ENCODE assay signal across 8 mouse cellular contexts in genomic region chr17:64603134-64603533, GRCm38 (mm10). TPM values are rescaled to one million over a fixed set of nuclear protein-coding genes. Genes with fewer than 3 reads are reported as not detected.
DNase-seq lines count a peak whose midpoint lies in the region; ATAC-seq and TF ChIP-seq lines count a peak whose summit lies in the region.

No protein-coding gene starts in this region.

- H3K27me3 ChIP-seq in heart, embryonic 13.5 days (replicated peaks): no peaks in the 10 kb centered on the region
- H3K27me3 ChIP-seq in MEL (ENCODE audit: control insufficient read depth in 1 of 2, insufficient read depth in 2 of 2, low read length in 2 of 2): no peaks in the 10 kb centered on the region
- no peaks in the 10 kb centered on the region for H3K27me3 ChIP-seq in heart, embryonic 15.5 days

- peak overlapping the region; percentile 91 for H3K4me3 ChIP-seq in heart, embryonic 13.5 days
- H3K4me3 ChIP-seq in MEL (ENCODE audit: control insufficient read depth in 1 of 2, insufficient read depth in 1 of 2, low read depth in 2 of 2, low read length in 2 of 2) (peak overlapping the region in 1 of 2 experiments; percentile 12; a peak in 2 of 4 replicates), macrophage (ENCODE audit: inconsistent target) (peak overlapping the region; percentile 62; the same call in 1 of the 2 replicates)
- peak overlapping the region; percentile 87 for H3K4me3 ChIP-seq in heart, embryonic 15.5 days

- H3K27ac ChIP-seq in heart, embryonic 13.5 days (replicated peaks): no peak overlapping the region
- H3K27ac ChIP-seq in MEL (ENCODE audit: control insufficient read depth, low read depth, low read length) (no peak overlapping the region), macrophage (no peak overlapping the region)
- no peak overlapping the region for H3K27ac ChIP-seq in heart, embryonic 15.5 days

- WGBS in heart, embryonic 13.5 days: 72% methylated on average over 9 of the region's 9 CpGs
- 76% methylated on average over 9 of the region's 9 CpGs for WGBS in heart, embryonic 15.5 days
- WGBS in macrophage (ENCODE audit: missing documents): 73% methylated on average over 8 of the region's 9 CpGs

- intact Hi-C loops in heart, postnatal 10 days (cut with DNase I): loop anchor here (2.0 to 10.0 kb wide), 6 partner anchors 14 to 741 kb away; partner anchors contain the start of genes A930002H24Rik and Fer

- no peak for TF ChIP-seq EP300 in MEL (IDR thresholded peaks at IDR 0.05; ENCODE audit: low read depth in 1 of 2, low read length in 2 of 2)

- peaks cover 37% of the 10 kb centered on the region for H3K4me1 ChIP-seq in heart, embryonic 13.5 days
- H3K4me1 ChIP-seq in MEL (ENCODE audit: control insufficient read depth in 1 of 2, insufficient read depth in 2 of 2, low read length in 2 of 2): peaks cover 15 to 28% of the 10 kb centered on the region in 2 experiments
- peaks cover 24% of the 10 kb centered on the region for H3K4me1 ChIP-seq in heart, embryonic 15.5 days (replicated peaks)

- peak overlapping the region; percentile 93; the same call in 1 of the 2 replicates for H3K9ac ChIP-seq in heart, embryonic 13.5 days
- H3K9ac ChIP-seq in MEL (ENCODE audit: control insufficient read depth, low read depth, low read length, poor library complexity, severe bottlenecking): peak overlapping the region; percentile 49
- 0 out of 2 replicates have a peak overlapping the region, but pooled peaks have one; percentile 87 for H3K9ac ChIP-seq in heart, embryonic 15.5 days

- no peak for TF ChIP-seq POLR2A in MEL (IDR thresholded peaks at IDR 0.05; ENCODE audit: control insufficient read depth in 1 of 2, insufficient read depth in 1 of 2, low read depth in 1 of 2, low read length in 2 of 2, poor library complexity in 1 of 2)

- TF ChIP-seq RAD21 in MEL (IDR thresholded peaks at IDR 0.05; ENCODE audit: low read depth, low read length): no peak

- H3K9me3 ChIP-seq in heart, embryonic 13.5 days: no peaks in the 10 kb centered on the region
- H3K9me3 ChIP-seq in MEL (replicated peaks; ENCODE audit: insufficient read depth, low read length): no peaks in the 10 kb centered on the region
- no peaks in the 10 kb centered on the region for H3K9me3 ChIP-seq in heart, embryonic 15.5 days (replicated peaks)

- no peak for DNase-seq in heart, postnatal 10 days
- DNase-seq in MEL (ENCODE audit: low read depth, low spot score): peak; percentile 29
- no peak for DNase-seq in frontal cortex, postnatal 36 days (ENCODE audit: low spot score in 2 of 2)
- DNase-seq in cerebellum, adult 9-11 months: no peak
- DNase-seq in gastrocnemius, postnatal 4 days (ENCODE audit: low spot score in 2 of 2): no peak

- peak overlapping the region; percentile 97 for H3K4me2 ChIP-seq in heart, embryonic 13.5 days
- peak overlapping the region; percentile 86 for H3K4me2 ChIP-seq in heart, embryonic 15.5 days

- H3K79me2 ChIP-seq in MEL (ENCODE audit: control insufficient read depth, insufficient read depth, low read length, poor library complexity): peaks cover 36% of the 10 kb centered on the region
- H3K79me2 ChIP-seq in macrophage (ENCODE audit: inconsistent target): peaks cover 67% of the 10 kb centered on the region

- no peak for ATAC-seq in heart, embryonic 13.5 days (ENCODE audit: extremely low read depth, insufficient number of reproducible peaks, low FRiP score, low TSS enrichment)
- no peak for ATAC-seq in heart, embryonic 15.5 days (replicated peaks; ENCODE audit: insufficient number of reproducible peaks, insufficient read depth, low FRiP score, low read depth)

- TF ChIP-seq CTCF in MEL (IDR thresholded peaks at IDR 0.05 in 2 of 3, conservative IDR thresholded peaks at IDR 0.05 in 1 of 3; ENCODE audit: control insufficient read depth in 1 of 3, insufficient read depth in 1 of 3, low read depth in 2 of 3, low read length in 3 of 3, poor library complexity in 1 of 3, severe bottlenecking in 1 of 3): no peak

- no peaks in the 10 kb centered on the region for H3K36me3 ChIP-seq in heart, embryonic 13.5 days
- H3K36me3 ChIP-seq in MEL (ENCODE audit: control insufficient read depth in 1 of 2, insufficient read depth in 2 of 2, low read length in 2 of 2) (peaks cover 0 to 41% of the 10 kb centered on the region in 2 experiments; a peak in 2 of 4 replicates), macrophage (ENCODE audit: inconsistent target) (no peaks in the 10 kb centered on the region)
- H3K36me3 ChIP-seq in heart, embryonic 15.5 days: no peaks in the 10 kb centered on the region

TF ChIP-seq in MEL, 35 proteins besides CTCF, POLR2A, EP300 and RAD21:
- no peak for TF ChIP-seq NELFE (IDR thresholded peaks at IDR 0.05; ENCODE audit: low read depth, low read length)
- TF ChIP-seq MAZ (IDR thresholded peaks at IDR 0.05; ENCODE audit: low read depth, low read length): no peak
- no peak for TF ChIP-seq TAL1 (IDR thresholded peaks at IDR 0.05; ENCODE audit: low read length)
- no peak for TF ChIP-seq UBTF (IDR thresholded peaks at IDR 0.05; ENCODE audit: borderline replicate concordance, insufficient read depth, low read depth, low read length)
- no peak for TF ChIP-seq GATA1 (IDR thresholded peaks at IDR 0.05; ENCODE audit: low read depth, low read length)
- no peak for TF ChIP-seq GABPA (IDR thresholded peaks at IDR 0.05; ENCODE audit: low read depth, low read length)
- no peak for TF ChIP-seq POLR2AphosphoS5 (IDR thresholded peaks at IDR 0.05; ENCODE audit: borderline replicate concordance, low read depth, low read length)
- TF ChIP-seq KAT2A (conservative IDR thresholded peaks at IDR 0.05; ENCODE audit: low read depth, low read length): no peak
- TF ChIP-seq E2F4 (IDR thresholded peaks at IDR 0.05; ENCODE audit: borderline replicate concordance, low read depth, low read length): no peak
- TF ChIP-seq SIN3A (IDR thresholded peaks at IDR 0.05; ENCODE audit: low read length): no peak
TF ChIP-seq in MEL: peak in this region for 0.

RNA-seq across cellular contexts. Expression of gene Man2a1, which starts 2.6 kb away (rescaled TPM):
- 4.4 and 4.6 TPM in 2 replicates for polyA plus RNA-seq in heart, embryonic 13.5 days (2015; fragmentation: Nextera tagmentation; extraction: Ambion mirVana)
- total RNA-seq in heart, postnatal 10 days (2021): 10 to 100 TPM; 27.5 to 35.6 TPM
- total RNA-seq in MEL (2012; rRNA removed): 8.0 and 8.7 TPM in 2 replicates
- polyA plus RNA-seq in MEL (2012; ENCODE audit: insufficient read depth in 1 of 2, insufficient read length in 2 of 2, low read depth in 1 of 2, low replicate concordance in 2 of 2, missing spikeins in 1 of 2) (10 to 100 TPM in 1 of 2 experiments, 1 to 10 TPM in 1; 9.1 to 27.5 TPM), macrophage (2018) (65.6 to 83.0 TPM (median 71.7 TPM) in 3 replicates)
- polyA plus RNA-seq in heart, embryonic 15.5 days (2015; fragmentation: Nextera tagmentation; extraction: Ambion mirVana): 5.1 and 7.7 TPM in 2 replicates
- total RNA-seq in macrophage (2018; cell fraction: chromatin; rRNA removed): 100 to 1,000 TPM in 21 of 26 experiments, 10 to 100 TPM in 5; 92.2 to 332 (median 110) TPM
- total RNA-seq in macrophage (2018; cell fraction: cytosol; rRNA removed): 100 to 1,000 TPM in 10 of 26 experiments, 10 to 100 TPM in 16; 53.5 to 149 (median 90.6) TPM
- total RNA-seq in macrophage (2018; cell fraction: nucleus; rRNA removed): 100 to 1,000 TPM; 140 to 291 (median 172) TPM
- 10 to 100 TPM; 63.6 TPM for total RNA-seq in gastrocnemius, postnatal 4 days (2021)
